Mouse (Mus musculus) testis, postnatal 14 days (tissue): ENCODE measurements at regions not wholly inside any gene's neighbourhood (a gene's known extent, or its start where the extent isn't known, plus 50 kb on each side); places are given as distances from the start of the nearest gene placed in this dataset.

Source experiments
- DNase-seq: peaks from one replicate; pipeline ENCODE4 v3.0.0; 2021; ENCODE audit warnings: low spot score

- DNase-seq: no peak
These were observed 354.6 kb downstream of the Osr1 start for GRCm38 (mm10) chr12:9924561-9924960.

GRCm38 (mm10) chr12:9934158-9934557 is 364.2 kb downstream of the Osr1 start:
- DNase-seq: peak; percentile 54

GRCm38 (mm10) chr12:9941357-9941756 is 371.4 kb downstream of the Osr1 start:
- no peak for DNase-seq

DNA sequence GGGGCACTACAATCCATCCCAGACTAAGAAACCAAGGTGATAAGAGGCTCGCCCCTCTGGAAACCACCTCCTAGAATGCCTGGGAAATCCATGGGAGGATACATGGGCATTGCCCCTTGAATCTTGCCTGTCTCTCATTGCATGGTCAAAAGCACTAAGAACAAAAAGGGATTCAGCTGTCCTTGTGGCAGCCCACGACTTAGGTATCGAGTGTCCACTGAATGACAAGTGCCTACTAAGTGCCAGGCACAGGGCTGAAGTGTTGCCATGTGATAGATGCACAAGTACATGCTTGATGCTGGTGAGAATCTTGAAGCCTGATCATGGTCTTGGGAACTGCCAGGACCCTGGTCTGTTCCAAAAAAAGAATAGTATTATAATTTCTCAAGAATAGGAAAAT is 371.9 kb downstream of the Osr1 start:
- no peak for DNase-seq

- no peak for DNase-seq
These were observed 378.9 kb downstream of the Osr1 start for GRCm38 (mm10) chr12:9948784-9949183.

DNA sequence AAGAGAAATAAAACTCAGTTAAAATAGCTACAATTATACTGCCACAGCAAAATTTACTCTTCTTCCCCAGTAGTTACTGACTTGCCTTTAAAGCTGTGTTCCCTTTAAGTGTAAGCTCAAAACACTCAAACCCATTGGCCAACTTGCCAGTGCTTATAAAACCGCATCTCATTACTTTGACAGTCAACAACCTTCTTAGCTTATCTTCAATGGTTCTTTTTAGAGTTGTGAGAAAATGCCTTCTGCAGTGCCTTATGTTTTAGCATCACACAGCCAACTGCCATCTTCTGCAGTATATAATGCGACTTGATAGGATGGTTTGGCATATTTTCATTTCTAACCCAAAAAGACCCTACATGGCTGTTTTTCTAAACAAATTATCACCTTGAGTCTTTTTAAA is 382.5 kb downstream of the Osr1 start:
- DNase-seq: no peak

- DNase-seq: no peak
These were observed 384.4 kb downstream of the Osr1 start for GRCm38 (mm10) chr12:9954178-9954888.

- no peak for DNase-seq
These were observed 399.5 kb downstream of the Osr1 start for GRCm38 (mm10) chr12:9969390-9969789.

- no peak for DNase-seq
These were observed 399.0 kb upstream of the Nt5c1b start for GRCm38 (mm10) chr12:9970771-9971170.

DNA sequence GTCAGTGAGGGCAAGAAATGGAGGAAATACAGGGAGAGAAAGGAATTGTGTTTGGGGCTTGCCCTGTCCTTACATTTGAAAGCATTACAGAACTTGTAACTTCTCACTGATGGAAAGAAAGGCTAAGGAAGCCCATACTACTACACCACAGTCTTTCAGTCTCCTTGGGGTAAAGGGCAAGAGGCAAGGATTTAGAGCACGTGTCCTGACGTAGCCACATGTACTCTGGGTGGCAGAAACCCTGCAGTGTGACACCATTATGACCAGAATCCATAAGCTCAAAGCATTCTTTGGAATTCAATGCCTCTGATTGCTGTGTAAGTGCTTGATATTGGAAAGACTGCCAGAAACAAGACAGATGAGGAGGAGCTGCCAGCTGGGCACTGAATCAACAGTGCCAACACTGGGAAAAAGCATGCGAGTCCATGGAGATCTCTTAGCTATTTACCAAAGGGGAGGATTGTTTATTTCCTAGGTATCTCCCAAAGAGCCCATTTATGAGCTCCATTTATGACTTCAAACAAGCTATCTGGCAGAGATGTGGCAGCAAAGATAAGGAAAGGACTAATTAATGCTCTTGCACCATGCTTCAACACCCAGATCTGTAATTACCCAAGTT is 391.2 kb upstream of the Nt5c1b start:
- no peak for DNase-seq

GRCm38 (mm10) chr12:9979113-9979507 is 390.7 kb upstream of the Nt5c1b start:
- DNase-seq: no peak

DNA sequence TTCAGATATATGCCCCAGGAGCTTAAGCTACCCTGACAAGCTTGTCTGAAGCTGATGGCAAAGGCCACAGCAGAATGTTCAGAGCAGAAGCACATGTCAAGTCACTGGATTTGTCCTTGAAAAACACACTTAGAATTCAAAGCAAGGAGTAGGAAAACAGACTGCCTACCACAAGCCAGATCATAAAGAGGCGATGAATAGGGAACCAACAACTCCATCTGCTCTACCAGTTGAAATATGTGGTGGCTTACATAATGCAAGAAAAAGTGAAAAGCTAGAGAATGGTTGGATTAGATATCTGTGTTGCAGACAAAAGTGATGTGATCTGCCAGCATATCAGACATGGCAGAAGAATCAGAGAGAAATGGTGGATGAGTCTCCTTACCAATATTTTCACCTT is 378.5 kb upstream of the Nt5c1b start:
- no peak for DNase-seq

- DNase-seq: no peak
These were observed 374.1 kb upstream of the Nt5c1b start for GRCm38 (mm10) chr12:9995670-9996069.

DNA sequence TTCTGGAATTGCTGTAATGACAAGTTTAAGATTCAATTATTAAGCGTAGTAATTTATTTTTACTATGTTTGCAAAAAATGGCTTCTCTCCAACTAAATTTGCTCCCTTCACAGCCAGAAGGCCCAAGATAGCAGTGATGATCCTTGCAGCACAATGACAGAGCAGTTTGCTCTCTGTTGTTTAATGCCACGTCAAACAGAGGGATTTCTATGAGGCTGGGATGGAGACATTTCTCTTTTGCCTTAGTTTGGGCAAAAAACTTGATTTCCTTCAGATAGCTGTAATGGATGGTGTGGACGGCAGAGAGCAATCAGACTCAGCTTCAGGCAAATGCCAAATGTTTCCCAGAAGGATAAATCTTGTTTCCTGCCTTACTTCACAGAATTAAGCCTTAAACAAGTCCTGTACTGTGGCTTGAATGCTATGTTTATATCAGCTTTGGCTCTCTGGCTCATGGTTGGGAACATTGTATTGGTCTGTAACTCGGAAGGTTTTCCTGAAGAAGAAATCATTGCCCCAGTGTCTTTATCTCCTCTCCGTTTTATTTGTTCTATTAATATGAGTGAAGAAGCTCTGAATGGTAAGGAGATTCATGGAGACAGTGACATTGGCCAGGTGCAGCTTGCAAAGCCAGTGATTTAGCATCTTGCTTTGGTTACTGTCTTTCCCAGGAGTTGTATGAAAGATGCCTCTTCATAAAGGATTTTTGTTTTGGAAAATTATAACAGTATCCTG is 373.2 kb upstream of the Nt5c1b start:
- no peak for DNase-seq

DNA sequence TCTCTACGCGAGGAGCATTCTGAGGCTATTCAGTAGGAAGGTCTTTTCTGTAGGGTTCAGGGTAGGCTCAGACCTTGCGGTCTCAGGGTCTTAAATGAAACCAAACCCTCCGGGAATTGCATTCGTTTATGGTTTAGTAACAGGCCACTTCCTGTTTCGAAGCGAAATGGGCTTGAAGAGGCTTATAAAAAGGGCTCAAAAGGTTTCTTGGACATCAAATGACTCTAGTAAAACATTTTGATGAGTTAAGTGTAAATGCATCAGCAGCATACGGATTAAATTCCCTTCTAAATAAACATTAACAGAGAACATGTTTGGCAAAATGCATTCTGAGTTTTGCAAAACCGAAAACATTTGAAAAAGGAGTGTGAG is 372.6 kb upstream of the Nt5c1b start:
- DNase-seq: no peak

DNA sequence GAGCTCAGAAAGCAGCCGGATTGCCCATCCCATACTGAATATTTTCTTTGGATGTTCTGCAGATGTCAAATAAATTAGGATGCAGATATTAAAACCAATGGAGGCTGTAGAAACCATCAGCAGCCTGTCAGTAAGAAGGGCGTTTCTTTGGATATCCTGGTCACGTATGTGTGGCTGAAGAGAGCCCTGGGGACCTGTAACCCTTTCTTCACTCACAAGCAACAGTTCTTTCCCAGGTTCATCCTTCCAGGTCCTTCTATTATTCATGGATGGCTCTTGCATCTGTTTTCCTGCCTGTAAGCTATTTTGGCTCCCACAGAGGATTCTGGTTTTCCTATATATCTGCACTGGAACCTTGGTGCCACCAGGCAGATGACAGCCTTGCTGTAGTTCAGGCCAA is 372.2 kb upstream of the Nt5c1b start:
- DNase-seq: no peak

GRCm38 (mm10) chr12:9999933-10000332 is 369.8 kb upstream of the Nt5c1b start:
- no peak for DNase-seq

DNA sequence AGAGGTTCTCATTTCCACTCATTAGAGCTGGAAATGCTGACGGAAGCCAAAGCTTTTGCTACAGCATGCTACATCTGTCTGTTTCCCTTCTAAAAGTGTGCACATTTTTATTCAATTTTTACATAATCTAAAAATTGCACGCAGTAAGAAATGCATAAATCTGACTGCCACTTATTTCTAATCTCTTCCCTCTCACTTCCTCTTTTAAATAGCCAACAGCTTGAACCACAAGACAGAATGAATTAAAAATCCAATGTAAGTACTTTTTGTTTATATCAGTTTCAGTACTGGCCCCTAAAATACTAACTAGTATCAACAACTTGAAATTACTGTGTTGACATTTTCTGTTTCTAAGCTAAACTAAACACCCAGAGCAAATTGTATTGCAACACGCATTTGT is 361.3 kb upstream of the Nt5c1b start:
- no peak for DNase-seq

- peak; percentile 10 for DNase-seq
These were observed 352.8 kb upstream of the Nt5c1b start for GRCm38 (mm10) chr12:10016710-10017581.

GRCm38 (mm10) chr12:10035479-10035878 is 334.3 kb upstream of the Nt5c1b start:
- DNase-seq: no peak

GRCm38 (mm10) chr12:10062006-10062514 is 307.7 kb upstream of the Nt5c1b start:
- no peak for DNase-seq

- no peak for DNase-seq
These were observed 291.4 kb upstream of the Nt5c1b start for GRCm38 (mm10) chr12:10078341-10078740.
